Mouse (Mus musculus) urinary bladder, adult 2 months (tissue): Measurements from ENCODE around the gene Mettl8. TPM values are rescaled to one million over a fixed set of nuclear protein-coding genes. Genes with fewer than 3 reads are reported as not detected.

ENCODE experiments used
- DNase-seq: peaks from one replicate; pipeline ENCODE4 v3.0.0; 2022; ENCODE audit warnings: low spot score
- polyA plus RNA-seq: library from polyadenylated mRNA; depleted of rRNA; stranded (reverse); fragments of >200 nt; gene quantifications from 2 replicates; pipeline ENCODE4 v1.2.3, GENCODE M21; 2012

The Mettl8 gene
- polyA plus RNA-seq, 1 experiment = 8.5 TPM

DNA sequence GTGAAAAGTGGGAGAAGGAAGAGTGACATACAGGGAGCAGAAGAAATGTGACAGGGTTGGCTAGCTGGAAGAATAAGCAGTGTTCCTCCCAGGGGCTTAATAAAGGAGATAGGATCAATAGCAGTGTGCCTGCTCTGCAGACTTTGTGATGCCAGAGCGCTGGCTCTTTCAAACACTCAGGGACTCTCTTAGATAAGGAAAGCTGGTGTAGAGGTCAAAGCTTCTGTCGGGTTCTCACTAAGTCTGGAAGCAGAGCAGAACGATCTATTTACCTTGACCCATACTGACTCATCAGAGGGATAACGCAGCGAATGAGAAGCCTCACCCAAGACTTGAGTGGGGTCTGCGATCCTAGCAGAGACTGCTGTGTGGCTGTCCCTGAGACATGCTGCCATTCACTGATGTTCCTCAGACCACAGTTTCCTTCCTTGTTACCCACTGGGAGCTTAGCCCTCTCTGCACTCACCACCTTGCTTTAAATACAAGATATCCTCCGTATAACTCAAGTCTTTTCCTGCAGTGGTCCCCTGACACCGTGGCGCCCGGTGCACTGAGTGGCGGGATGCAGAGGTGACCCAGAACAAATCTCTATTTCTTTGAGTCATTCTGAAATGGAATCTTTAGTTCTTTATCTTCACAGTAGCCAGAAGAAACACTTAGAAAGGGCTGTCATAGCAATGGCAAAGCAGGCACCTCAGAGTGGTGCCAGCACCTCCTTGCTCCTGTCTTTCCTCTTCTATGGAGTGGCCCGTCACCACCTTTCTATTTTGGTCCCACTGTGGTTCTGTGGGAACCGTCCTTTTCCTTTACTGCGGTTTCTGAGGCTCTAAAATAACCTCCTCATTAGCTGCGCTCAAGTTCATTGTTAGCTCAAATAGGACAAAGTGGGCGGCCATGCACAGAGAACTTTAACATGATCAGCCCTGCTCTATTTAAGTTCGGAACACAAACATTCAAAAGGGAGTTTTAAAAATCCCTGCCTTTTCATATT, 65.9 kb downstream of the Mettl8 start:
- DNase-seq = no peak

DNA sequence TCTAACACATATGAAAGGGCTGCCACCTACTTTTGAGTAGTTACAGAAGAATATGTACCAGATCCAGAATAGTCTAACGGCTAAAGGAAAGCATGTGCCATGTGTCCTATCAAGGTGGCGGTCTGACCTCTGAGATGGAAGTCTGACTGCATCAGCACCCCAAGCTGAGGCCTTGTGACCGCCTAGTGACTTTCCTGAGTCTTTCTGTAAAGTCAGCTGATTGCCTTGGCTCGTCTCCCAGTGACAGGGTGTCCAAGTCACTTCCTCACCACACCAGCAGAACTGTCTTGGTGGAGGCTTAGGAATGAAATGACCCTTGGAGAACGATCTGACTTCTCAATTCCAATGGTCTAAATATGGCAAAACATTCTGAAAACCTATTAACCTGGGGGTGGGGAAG, 77.1 kb downstream of the Mettl8 start:
- no peak for DNase-seq

DNA sequence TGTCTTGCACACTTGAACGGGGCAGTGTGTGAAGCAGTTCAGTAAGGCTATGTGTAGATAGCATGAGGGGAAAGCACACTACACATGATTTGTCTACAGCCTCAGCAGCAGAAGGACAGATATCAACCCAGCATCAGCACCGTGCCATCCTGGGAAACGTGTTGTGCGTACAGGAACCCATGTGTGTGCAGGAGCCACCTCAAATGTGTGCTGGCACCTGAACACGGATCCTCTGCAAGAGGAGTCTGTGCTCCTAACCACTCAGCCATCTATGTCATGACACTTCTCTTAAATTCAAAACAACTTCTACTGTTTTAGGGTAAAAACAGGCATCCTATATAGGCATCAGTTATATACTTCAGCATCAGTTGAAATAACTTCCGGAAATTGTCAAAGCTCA, 80.6 kb downstream of the Mettl8 start:
- DNase-seq = no peak

DNA sequence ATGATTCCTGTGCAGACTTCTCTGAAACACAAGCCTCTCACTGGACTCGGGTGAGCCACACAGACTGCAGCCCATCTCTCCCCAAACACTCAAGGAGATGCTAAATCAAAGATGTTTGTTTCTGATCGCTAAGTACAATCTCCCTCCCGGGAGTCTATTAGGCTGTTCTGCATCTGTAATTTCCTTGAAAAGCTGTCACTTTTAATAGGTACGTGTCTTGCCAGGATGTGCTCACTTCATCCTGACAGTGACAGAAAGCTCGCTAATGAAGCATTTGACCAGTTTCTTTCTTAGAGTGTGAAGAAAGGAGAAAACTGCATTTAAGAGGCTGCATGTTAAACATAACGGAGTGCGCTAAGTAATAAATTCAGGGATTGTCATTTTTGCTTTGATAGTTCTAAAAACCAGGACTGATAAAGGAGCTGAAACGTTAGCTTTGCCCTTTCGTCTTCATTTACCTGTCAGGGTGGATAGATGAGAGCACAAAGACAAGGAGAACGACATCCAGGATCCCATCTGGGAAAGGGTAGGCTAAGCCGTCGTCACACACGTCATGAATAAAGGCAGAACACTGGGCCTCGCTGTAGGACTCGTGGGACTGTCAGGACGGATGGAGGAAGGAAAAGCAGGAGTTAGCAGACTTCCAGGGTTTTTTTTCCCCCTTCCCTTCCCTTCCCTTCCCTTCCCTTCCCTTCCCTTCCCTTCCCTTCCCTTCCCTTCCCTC, 82.4 kb downstream of the Mettl8 start:
- DNase-seq = no peak

DNA sequence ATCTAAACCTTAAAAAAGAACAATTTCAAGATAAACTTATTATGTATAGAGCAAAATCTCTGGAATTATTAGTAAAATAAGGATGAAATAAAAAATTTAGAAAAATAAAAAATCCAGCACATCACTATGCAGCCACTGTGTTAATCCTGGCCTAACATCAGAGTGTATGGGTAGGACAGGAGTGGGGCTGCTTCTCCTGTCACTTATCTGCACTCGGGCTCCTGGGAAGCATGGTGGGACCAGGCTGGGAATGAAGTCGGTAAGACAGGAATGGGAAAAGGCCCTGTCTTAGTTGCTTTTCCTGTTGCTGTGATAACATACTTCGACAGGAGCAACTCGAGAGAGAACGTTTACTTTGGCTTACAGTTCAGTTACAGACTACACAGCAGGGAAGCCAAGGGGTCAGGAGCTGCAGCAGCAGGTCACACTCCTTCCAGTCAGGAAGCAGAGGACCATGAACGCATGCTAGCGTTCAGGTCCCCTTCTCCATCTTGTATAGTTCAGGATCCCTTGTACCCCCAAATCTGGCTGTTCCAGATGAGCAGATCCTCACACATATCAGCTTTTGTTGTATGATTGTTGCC, 85.1 kb downstream of the Mettl8 start:
- no peak for DNase-seq

DNA sequence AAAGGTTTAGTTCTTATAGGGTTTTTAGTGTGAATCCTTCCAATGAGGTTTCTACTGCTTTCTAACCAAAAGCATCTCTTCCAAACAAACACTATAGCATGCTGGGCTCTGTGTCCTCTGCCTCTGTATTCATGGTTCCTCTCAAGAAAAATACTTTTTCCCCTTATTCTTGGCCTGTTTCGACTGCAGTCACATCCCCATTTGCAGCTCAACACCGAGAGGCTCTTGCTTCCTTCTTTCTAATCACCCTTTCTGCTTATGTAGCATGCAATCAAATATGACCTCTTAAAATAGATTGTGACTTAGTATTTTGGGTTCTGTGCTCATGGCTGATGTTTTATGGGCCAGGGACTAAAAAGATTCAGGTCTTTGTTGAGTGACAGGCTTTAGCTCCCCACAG, 87.1 kb downstream of the Mettl8 start:
- no peak for DNase-seq

DNA sequence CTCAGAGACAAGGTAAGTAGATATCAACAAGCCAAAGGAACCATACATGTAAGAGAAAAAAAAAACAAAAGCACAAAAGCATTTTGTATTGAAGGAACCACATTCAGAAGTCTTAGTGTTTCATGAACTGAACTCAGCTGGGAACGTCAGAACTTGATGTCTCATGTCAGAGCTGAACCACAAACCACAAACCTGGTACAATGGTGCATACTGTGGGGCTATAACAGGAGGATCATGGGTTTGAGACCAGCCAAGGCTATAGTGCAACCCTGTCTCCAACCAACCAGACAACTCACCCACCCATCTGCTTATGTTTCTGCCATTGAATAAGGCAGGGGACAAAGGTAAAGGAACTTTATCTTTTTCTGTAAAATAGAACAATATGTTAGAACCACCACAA, 88.2 kb downstream of the Mettl8 start:
- no peak for DNase-seq

DNA sequence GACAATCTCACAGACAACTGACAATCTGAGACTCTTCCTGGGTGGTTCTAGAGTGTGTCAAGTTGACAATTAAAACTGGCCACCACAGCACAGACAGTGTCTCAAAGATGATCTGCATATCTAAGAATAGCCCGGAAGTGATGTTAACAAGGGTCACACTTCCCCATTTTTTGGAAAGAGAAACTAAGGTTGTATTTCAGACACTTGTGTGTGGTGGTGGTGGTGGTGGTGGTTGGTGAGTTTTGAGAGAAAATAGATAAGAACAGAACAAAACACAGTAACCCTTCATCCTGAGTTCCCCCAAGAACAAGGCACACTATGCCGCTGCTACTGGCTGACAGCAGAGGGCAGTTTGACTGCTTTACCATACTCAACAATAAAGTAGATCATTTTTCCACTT, 90.6 kb downstream of the Mettl8 start:
- DNase-seq = no peak

DNA sequence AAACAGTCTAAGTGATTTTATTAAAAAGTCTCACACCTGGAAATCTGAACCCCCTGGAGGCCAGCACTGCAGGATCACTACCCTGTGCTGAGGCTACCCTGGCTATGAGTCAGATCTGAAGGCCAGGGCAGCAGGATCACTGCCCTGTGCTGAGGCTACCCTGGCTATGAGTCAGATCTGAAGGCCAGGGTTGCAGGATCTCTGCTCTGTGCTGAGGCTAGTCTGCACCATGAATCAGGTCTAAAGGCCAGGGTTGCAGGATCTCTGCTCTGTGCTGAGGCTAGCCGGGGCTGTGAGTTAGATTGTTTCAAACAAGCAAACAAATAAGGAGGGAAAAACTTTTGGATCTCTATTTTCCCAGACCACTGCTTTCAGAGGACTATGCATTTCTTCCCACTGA, 92.5 kb downstream of the Mettl8 start:
- no peak for DNase-seq

DNA sequence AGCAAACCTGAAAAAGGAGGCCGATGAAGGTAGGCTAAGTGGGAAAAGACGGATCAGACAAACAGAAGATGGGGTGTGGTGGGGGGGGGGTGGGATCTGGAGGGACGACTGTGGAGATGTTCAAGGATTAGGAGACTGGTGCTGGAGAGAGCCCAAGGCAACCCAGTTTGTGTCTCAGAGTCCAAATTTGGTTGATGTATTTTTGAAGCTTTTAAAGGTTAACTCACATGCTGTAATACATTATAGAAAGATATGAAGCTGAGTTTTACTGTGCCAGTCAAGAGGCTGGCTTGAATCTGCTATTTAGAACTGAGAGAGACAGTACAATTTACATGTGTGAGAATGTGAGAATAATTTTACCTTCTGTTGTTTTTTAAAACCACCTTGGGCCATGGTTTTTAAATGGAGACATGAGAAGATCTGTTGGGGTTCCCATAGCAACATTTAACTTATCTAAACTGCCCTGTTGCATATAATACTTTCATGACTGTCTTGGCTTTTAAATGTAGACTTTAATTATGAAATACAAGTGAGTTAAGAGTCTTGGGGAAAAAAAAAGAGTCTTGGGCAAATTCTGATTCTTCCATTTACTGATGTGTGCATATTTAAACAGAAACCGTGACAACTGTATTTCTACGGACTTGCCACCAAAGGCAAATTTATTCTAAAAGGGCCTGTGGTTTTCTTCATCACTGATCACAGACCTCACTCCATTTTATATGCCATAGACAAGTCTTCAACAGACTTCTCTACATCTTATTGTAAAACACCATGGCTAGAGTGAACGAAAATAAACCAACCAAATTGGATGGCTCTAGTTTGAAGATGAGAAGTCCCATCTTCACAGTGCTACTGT, 94.1 kb downstream of the Mettl8 start:
- DNase-seq = no peak

DNA sequence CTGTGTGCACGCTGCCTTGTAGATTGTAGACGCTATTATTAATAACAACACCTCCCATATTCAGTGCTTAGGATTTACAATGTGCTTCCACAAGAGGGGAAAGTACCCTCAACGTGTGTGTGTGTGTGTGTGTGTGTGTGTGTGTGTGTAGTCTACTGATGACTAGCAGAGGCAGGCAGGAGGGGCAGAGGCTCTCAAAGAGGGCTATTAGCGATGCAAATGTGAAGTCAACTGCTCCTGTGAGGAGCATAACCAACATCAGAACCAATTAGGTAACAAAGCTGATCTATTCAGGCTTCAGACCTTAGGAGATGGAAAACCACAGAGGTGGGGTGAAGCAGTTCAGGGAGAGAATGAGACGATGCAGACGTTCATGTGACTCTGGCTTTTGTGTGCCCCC, 95.3 kb downstream of the Mettl8 start:
- no peak for DNase-seq

DNA sequence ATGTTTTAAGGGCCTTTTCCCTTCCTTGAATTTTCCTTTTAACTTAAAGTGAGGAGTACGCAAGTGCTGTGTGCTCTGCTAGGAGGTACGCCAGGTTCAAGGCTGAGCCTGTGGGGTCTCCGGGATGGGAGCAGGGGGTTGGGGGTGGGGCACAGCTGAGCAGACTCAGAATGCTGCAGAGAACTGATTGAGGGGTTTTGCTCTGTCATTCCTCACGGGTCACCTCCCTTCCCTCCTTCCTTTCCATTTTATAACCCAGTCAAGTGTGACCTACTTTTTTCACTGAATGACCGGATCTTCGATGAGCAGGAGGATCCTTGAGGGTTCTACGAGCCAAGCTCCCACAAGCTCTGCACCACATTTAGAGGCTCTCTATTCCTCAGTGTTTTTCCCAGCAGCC, 96.0 kb downstream of the Mettl8 start:
- no peak for DNase-seq

DNA sequence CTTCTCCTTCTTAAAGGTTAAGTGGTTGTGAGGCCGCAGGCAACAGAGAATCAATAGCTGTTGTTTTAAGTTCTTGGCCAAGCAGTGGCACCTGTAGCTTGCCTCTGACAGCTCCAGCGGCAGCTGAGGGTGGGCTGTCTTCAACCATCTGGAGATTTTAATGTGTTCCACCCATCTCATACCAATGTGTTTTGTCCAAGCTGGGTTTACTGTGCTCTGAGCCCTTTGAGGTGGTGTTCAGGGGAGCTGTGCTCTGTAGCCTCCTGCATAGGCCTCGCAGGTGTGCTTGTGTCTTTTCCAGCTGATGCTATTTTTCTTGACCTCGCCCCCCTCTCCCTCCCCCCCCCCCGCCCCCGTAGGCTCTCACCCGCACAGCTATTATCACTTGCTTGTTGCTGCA, 96.8 kb downstream of the Mettl8 start:
- DNase-seq = no peak

DNA sequence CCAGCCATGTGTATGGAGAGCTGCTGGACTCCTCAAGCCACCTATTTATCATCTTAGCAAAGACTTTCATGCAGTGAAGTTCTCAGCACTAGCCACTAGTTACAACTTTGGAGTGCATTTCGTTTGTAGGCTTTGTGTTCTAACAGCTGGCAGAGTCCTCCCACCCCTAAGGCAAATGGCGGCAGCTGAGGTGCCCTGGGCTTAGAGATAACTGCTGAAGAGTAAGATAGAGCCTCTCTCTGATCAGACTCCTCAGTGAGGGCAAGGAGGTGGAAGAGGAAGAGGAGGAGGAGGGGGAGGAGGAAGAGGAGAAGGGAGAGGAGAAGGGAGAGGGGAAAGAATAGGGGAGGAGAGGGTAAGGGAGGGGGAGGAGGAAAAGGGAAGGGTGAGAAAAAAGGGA, 101.8 kb downstream of the Mettl8 start:
- DNase-seq = no peak

DNA sequence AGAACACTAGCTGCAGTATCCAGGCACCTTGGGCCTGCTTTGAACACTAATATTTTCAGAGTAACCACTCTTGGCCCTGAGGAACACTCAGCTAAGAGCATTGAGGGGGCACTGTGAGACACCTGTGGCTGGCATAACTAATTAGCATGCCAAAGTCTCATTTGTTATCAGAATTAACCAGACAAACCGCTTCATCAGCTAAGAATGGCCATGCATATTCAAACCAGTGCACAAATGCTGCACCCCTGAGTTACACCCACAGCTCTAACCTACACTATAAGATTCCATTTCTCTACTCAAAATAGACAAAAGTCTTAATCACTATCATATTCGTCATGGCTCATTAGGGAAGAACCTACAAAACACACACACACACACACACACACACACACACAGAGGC, 103.4 kb downstream of the Mettl8 start:
- no peak for DNase-seq

DNA sequence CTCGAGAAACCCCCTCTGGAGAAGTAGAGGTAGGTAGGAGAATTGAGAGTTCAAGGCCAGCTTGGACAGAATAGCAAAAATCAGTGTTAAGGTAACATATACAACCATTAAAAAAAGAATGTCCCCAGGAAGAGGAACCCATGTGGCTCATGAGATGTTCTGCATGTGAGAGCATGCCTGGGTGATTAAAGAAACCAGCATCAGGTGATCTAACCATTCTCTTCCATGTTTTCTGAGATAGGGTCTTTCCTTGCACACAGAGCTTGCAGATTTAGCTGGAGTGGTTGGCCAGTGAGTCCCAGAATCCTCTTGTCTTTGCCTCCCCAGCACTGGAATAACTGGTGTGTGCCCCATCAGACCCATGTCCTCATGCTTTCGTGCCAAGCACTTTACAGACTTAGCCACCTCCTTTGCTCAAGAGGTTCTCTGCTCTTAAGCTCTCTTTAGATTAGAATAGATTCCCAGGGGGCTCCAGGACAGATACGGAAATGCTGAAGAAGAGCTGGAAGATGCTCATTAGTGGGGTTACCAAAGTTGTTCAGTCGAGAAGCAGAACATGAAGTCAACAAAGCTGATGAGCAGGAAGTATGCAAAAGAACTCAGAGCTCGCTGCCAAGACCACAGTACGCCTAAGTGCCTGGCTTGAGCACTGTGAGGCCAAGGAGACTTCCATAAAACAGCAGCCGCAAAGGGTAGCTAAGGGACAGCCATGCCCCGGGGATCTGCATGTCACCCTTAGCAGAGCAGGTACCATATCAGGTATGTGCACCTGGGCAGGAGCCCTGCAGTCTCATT, 110.7 kb downstream of the Mettl8 start:
- no peak for DNase-seq

DNA sequence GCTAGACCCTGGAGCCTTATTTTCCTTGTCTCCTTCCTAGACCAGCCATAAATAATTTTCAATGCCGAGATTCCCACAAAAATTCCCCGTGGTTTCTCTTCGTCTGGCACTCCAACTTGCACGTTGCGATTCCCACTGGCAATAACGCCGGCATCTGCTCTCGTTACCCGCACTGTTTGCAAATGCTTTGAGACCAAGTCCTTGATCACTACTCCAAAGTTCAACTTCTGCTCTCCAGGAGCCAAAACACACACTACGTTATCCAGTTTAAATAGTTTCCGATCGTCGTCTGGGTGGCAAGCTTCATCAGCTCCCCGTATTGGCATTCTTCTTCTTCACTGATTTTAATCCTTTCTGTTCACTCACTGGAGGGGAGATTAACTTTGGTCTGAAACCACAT, 114.6 kb downstream of the Mettl8 start:
- DNase-seq = no peak

DNA sequence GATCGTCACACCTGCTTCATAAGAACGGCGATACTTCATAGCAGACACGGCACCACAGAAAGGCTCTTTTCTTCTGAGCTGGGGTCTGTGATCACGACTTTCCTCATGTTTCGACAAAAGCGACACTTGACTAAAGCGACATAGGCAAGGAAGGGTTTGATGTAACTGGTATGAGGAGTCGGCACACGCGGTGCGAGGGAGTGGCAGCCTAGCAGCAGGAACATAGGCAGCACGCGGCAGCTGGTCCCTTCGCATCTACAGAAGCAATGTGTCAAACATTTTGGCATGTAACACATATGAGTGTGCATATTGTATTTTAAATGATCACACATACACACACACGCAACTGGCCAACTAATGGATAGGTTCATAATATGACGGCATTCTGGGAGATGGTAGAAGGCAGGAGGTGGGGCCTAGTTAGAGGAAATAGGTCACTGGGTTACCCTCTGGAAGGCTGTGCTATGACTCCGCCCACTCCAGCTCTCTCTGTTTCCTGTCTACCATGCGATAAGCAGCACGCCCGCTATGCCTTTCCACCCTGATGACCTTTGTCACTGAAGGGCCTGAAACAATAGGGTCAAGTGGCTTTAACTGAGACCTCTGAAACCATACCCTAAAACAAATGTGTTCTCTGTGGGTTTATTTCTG, 116.4 kb downstream of the Mettl8 start:
- no peak for DNase-seq

DNA sequence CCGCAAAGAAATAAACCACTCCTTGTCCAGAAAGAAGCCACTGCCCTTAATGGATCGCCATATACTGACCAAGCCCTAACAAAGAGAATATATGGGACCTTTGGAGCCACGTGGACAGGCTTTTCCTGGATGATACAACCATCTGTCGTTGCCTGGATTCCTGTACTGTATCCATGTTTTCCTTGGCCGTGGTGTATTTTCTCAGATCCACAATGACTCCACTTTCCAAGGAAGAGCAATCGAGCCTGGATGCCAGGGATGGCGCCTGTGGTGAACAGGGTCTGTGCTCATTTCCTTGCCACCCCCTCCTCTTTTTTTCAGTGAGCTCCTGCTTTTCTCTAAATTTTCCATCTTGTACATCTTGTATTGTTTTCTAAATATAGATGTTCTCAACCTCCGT, 120.6 kb downstream of the Mettl8 start:
- DNase-seq = no peak

DNA sequence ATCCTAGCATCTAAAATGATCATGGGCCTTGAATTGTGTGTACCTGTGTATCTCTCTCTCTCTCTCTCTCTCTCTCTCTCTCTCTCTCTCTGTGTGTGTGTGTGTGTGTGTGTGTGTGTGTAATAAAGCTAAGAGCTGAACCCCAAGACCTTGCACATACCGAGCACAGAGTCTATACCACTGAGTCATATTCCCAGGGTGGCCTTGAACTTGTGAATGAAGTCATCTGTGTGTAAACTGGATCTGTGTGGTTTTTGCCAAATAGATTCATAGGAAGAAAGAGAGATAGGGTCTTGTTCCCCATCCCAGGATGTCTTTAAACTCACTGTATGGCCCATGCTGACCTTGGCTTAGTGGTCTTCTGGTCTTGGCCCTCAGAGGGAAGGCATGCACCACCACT, 121.9 kb downstream of the Mettl8 start:
- no peak for DNase-seq
